Mouse (Mus musculus): ENCODE data around the gene Ddx60. TPM values are rescaled to one million over a fixed set of nuclear protein-coding genes. Genes with fewer than 3 reads are reported as not detected.

The Ddx60 gene
- total and polyA plus RNA-seq, 3 experiments = 0.20 to 0.47 (median 0.21) TPM

DNA sequence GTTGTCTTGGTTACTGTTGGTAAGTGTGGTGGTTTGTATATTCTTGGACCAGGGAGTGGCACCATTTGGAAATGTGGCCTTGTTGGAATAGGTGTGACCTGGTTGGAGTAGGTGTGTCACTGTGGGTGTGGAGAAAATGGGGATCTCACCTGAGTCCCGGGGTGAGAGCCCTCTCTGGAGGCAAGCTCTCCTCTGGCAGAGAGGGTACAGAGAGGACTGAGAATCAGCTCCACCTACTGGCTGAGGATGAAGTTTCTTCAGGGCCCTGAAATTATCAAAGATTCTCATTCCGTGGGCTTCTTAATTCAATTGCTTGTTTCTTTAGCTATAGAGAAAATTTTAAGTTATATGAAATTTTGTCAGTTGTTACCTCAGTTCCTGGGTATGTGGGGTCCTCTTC, 118.9 kb downstream of the Ddx60 start:
- H3K4me1 ChIP-seq (ENCODE audit: control insufficient read depth in 1 of 2, insufficient read depth in 2 of 2) = no peaks in the 10 kb centered on the region
- H3K4me3 ChIP-seq (replicated peaks in 1 of 3; ENCODE audit: low read depth in 2 of 3, low read length in 2 of 3, poor library complexity in 1 of 3) = no peak overlapping the region
- no peaks in the 10 kb centered on the region for H3K79me2 ChIP-seq (replicated peaks; ENCODE audit: control insufficient read depth, extremely low read depth, insufficient read depth, poor library complexity, severe bottlenecking)
- peak; percentile 3 for DNase-seq (ENCODE audit: extremely low read depth)
- dilution Hi-C loops (cut with MboI; ENCODE audit: extremely low pct_ligation_motif_present, extremely low pct_unique_long_range_greater_than_20kb, low sequenced_read_pairs) = no loop called here
- no peak overlapping the region for H3K4me2 ChIP-seq (ENCODE audit: insufficient read depth, low read depth, poor library complexity, severe bottlenecking)
- no peaks in the 10 kb centered on the region for H3K36me3 ChIP-seq (replicated peaks in 1 of 2; ENCODE audit: control insufficient read depth in 1 of 2, insufficient read depth in 1 of 2, low read length in 1 of 2)
- in situ Hi-C loops (cut with MboI; ENCODE audit: low pct_ligation_motif_present, low pct_unique_long_range_greater_than_20kb, low sequenced_read_pairs) = loop anchor here (25.0 kb wide), 1 partner anchor 160 kb away; no protein-coding TSS in a partner anchor
- no peak overlapping the region for H3K27ac ChIP-seq (ENCODE audit: insufficient read depth, low read depth)
- no peaks in the 10 kb centered on the region for H3K9me3 ChIP-seq (replicated peaks; ENCODE audit: low read length)
- no peak overlapping the region for H3K9ac ChIP-seq (ENCODE audit: insufficient read depth, low read depth)
- TF ChIP-seq SMC3 (IDR thresholded peaks at IDR 0.05; ENCODE audit: low read depth, low read length) = peak; percentile 34
- peak in 1 of 2 experiments; percentile 54; a peak in 2 of 4 replicates for TF ChIP-seq CTCF (conservative IDR thresholded peaks at IDR 0.05 in 1 of 2, IDR thresholded peaks at IDR 0.05 in 1 of 2; ENCODE audit: low read depth in 2 of 2, low read length in 2 of 2)
- TF ChIP-seq RAD21 (IDR thresholded peaks at IDR 0.05; ENCODE audit: low read depth, low read length) = peak; percentile 31
- no peak for TF ChIP-seq USF1 (IDR thresholded peaks at IDR 0.05; ENCODE audit: low read depth, low read length)
- no peaks in the 10 kb centered on the region for H3K27me3 ChIP-seq (replicated peaks)

GRCm38 (mm10) chr8:62060357-62060756, 132.5 kb downstream of the Ddx60 start:
- in situ Hi-C loops (cut with MboI; ENCODE audit: low pct_ligation_motif_present, low pct_unique_long_range_greater_than_20kb, low sequenced_read_pairs) = no loop called here
- no peak for TF ChIP-seq ZNF384 (IDR thresholded peaks at IDR 0.05; ENCODE audit: low read depth, low read length)
- TF ChIP-seq USF2 (conservative IDR thresholded peaks at IDR 0.05; ENCODE audit: low read depth, low read length) = no peak
- no peak for TF ChIP-seq NRF1 (IDR thresholded peaks at IDR 0.05; ENCODE audit: low read depth, low read length)
- no peak for TF ChIP-seq POLR2A (IDR thresholded peaks at IDR 0.05; ENCODE audit: low read depth, low read length)
- TF ChIP-seq NELFE (IDR thresholded peaks at IDR 0.05; ENCODE audit: low read depth, low read length) = no peak
- no peak for TF ChIP-seq MXI1 (IDR thresholded peaks at IDR 0.05; ENCODE audit: low read depth, low read length)
- no peak for TF ChIP-seq IRF4 (IDR thresholded peaks at IDR 0.05; ENCODE audit: low read depth, low read length)
- peak in 1 of 2 experiments; percentile 57; a peak in 2 of 4 replicates for TF ChIP-seq CTCF (conservative IDR thresholded peaks at IDR 0.05 in 1 of 2, IDR thresholded peaks at IDR 0.05 in 1 of 2; ENCODE audit: low read depth in 2 of 2, low read length in 2 of 2)
- TF ChIP-seq RAD21 (IDR thresholded peaks at IDR 0.05; ENCODE audit: low read depth, low read length) = peak; percentile 49
- no peak for TF ChIP-seq MAX (IDR thresholded peaks at IDR 0.05; ENCODE audit: low read length)
- Histone ChIP-seq H3K9me3 (replicated peaks; ENCODE audit: low read length) (no peaks in the 10 kb centered on the region), H3K4me3 (replicated peaks in 1 of 3; ENCODE audit: low read depth in 2 of 3, low read length in 2 of 3, poor library complexity in 1 of 3) (no peak overlapping the region), H3K9ac (ENCODE audit: insufficient read depth, low read depth) (no peak overlapping the region), H3K36me3 (replicated peaks in 1 of 2; ENCODE audit: control insufficient read depth in 1 of 2, insufficient read depth in 1 of 2, low read length in 1 of 2) (no peaks in the 10 kb centered on the region), H3K27me3 (replicated peaks) (no peaks in the 10 kb centered on the region), H3K4me1 (ENCODE audit: control insufficient read depth in 1 of 2, insufficient read depth in 2 of 2) (no peaks in the 10 kb centered on the region), H3K4me2 (ENCODE audit: insufficient read depth, low read depth, poor library complexity, severe bottlenecking) (no peak overlapping the region), H3K27ac (ENCODE audit: insufficient read depth, low read depth) (no peak overlapping the region), H3K79me2 (replicated peaks; ENCODE audit: control insufficient read depth, extremely low read depth, insufficient read depth, poor library complexity, severe bottlenecking) (no peaks in the 10 kb centered on the region)
- DNase-seq (ENCODE audit: extremely low read depth) = peak; percentile 12
- dilution Hi-C loops (cut with MboI; ENCODE audit: extremely low pct_ligation_motif_present, extremely low pct_unique_long_range_greater_than_20kb, low sequenced_read_pairs) = no loop called here

DNA sequence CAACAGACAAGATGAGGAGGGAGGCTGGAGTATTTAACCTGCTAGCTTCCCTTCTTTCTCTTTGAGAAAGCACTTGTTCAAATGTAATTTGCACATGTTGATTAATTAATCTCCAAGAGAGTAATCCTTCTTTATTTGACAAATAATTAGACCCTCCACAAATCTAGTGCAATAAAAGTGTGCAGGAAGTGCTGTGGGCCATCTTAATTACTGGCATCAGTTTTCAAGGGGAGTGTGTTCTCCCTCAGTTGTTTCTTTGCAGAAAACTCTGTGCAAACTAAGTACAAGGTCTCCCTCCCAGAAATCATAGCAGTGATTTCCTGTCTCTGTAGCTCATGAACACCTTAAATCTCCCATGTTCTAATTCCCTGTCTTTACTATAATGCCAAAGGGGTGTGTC, 140.4 kb downstream of the Ddx60 start:
- H3K27me3 ChIP-seq (replicated peaks) = no peaks in the 10 kb centered on the region

More for the DNA sequence above, 140.4 kb downstream of the Ddx60 start:
- no peak for DNase-seq (ENCODE audit: extremely low read depth)
- H3K4me1 ChIP-seq (ENCODE audit: control insufficient read depth in 1 of 2, insufficient read depth in 2 of 2) = no peaks in the 10 kb centered on the region
- no peak overlapping the region for H3K27ac ChIP-seq (ENCODE audit: insufficient read depth, low read depth)
- H3K9me3 ChIP-seq (replicated peaks; ENCODE audit: low read length) = no peaks in the 10 kb centered on the region
- H3K4me2 ChIP-seq (ENCODE audit: insufficient read depth, low read depth, poor library complexity, severe bottlenecking) = no peak overlapping the region
- dilution Hi-C loops (cut with MboI; ENCODE audit: extremely low pct_ligation_motif_present, extremely low pct_unique_long_range_greater_than_20kb, low sequenced_read_pairs) = no loop called here
- H3K4me3 ChIP-seq (replicated peaks in 1 of 3; ENCODE audit: low read depth in 2 of 3, low read length in 2 of 3, poor library complexity in 1 of 3) = no peak overlapping the region
- H3K9ac ChIP-seq (ENCODE audit: insufficient read depth, low read depth) = no peak overlapping the region
- H3K36me3 ChIP-seq (replicated peaks in 1 of 2; ENCODE audit: control insufficient read depth in 1 of 2, insufficient read depth in 1 of 2, low read length in 1 of 2) = no peaks in the 10 kb centered on the region
- H3K79me2 ChIP-seq (replicated peaks; ENCODE audit: control insufficient read depth, extremely low read depth, insufficient read depth, poor library complexity, severe bottlenecking) = no peaks in the 10 kb centered on the region
- in situ Hi-C loops (cut with MboI; ENCODE audit: low pct_ligation_motif_present, low pct_unique_long_range_greater_than_20kb, low sequenced_read_pairs) = no loop called here
- TF ChIP-seq POLR2AphosphoS2 (IDR thresholded peaks at IDR 0.05; ENCODE audit: low read depth, low read length) (no peak), IRF4 (IDR thresholded peaks at IDR 0.05; ENCODE audit: low read depth, low read length) (no peak), ZNF384 (IDR thresholded peaks at IDR 0.05; ENCODE audit: low read depth, low read length) (no peak), POLR2A (IDR thresholded peaks at IDR 0.05; ENCODE audit: low read depth, low read length) (no peak), ZC3H11A (IDR thresholded peaks at IDR 0.05; ENCODE audit: low read depth, low read length) (no peak)

All from CH12.LX (cell line).